Mouse (Mus musculus): ENCODE results near the gene Hip1. TPM values are rescaled to one million over a fixed set of nuclear protein-coding genes. Genes with fewer than 3 reads are reported as not detected.
A peak's percentile ranks its signal among the peaks of the same experiment; 100 is the strongest.
"Not testable (repeated sequence)": the region's sequence is repeated elsewhere in the genome, so short reads cannot be mapped to it uniquely, and the experiment has no call there.

Gene Hip1
- total RNA-seq, 2 experiments from 2014 or later: 48.7 to 51.9 TPM

DNA sequence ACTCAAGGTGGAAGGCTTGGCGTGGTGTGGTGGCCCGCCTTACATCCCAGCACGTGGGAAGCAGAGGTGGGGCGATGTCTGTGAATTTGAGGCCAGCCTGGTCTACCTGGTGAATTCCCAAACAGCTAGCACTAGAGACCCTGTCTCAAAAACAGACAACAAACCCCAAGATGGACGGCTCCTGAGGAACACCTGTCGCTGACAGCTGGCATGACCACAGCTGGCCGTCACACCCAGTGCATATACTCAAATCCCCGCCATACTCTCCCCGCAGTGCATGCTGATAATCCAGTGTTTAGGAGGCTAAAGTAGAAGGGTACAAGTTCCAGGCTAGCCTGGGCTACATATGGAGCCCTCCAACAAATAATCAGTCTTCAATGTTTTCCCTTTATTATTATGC, 88.4 kb downstream of the Hip1 start:
- no peak for DNase-seq (ENCODE audit: extremely low spot score in 1 of 2, low spot score in 2 of 2)
- TF ChIP-seq CTCF (IDR thresholded peaks at IDR 0.05): no peak
- Histone ChIP-seq H3K4me3 (no peak overlapping the region), H3K27ac (no peak overlapping the region)
- intact Hi-C loops (cut with DNase I): no loop called here

DNA sequence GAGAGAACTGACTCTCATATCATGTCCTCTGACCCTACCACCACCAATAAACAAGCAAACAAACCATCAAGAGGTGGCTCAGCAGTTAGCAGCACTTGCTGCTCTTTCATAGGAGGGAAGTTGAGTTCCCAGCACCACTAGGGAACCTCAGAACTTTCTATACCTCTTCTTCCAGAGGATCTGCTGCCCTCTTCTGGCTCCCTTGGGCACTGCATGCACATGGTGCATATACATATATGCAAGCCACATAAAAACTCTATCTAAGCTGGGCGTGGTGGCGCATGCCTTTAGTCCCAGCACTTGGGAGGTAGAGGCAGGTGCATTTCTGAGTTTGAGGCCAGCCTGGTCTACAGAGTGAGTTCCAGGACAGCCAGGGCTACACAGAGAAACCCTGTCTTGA, 90.7 kb downstream of the Hip1 start:
- Histone ChIP-seq H3K4me3 (no peak overlapping the region), H3K27ac (no peak overlapping the region)
- peak; percentile 21 for TF ChIP-seq CTCF (IDR thresholded peaks at IDR 0.05)
- DNase-seq (ENCODE audit: extremely low spot score in 1 of 2, low spot score in 2 of 2): no peak
- intact Hi-C loops (cut with DNase I): no loop called here

DNA sequence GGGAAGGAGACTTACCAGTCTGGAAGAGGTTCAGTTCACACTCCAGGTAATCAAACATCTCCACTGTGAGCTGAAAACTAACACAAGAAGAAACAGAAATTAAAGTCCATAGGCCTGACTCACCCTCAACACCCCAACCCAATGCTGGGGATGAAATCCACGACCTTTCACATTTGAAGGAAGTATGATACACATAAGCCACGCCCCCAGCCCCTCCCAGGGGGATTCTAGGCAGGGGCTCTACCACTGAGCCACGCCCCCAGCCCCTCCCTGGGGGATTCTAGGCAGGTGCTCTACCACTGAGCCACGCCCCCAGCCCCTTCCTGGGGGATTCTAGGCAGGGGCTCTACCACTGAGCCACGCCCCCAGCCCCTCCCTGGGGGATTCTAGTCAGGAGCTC, 93.4 kb downstream of the Hip1 start:
- H3K27ac ChIP-seq: peak overlapping the region; percentile 47; the same call in 1 of the 2 replicates
- intact Hi-C loops (cut with DNase I); DNase-seq (ENCODE audit: extremely low spot score in 1 of 2, low spot score in 2 of 2); H3K4me3 ChIP-seq: not testable (repeated sequence)

DNA sequence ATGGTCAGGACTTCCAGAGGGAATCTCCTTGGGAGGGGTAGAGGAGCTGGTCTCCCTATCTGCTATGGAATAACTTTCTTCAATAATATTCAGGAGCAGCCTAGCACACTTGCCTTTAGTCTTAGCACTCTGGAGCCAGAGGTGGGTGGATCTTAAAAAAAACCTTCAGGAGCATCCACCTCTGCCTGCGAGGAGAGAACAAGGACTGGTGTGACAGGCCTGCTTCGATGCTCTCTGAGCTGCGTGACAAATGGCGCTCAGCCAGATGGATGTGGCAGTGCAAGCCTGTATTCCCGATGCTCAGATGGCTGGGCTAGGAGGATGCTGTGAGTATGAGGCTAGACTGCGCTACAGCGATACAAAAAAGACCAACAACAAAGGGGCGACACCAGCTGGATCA, 93.8 kb downstream of the Hip1 start:
- H3K4me3 ChIP-seq: no peak overlapping the region
- DNase-seq (ENCODE audit: extremely low spot score in 1 of 2, low spot score in 2 of 2): no peak
- intact Hi-C loops (cut with DNase I): no loop called here
- TF ChIP-seq CTCF (IDR thresholded peaks at IDR 0.05): no peak
- H3K27ac ChIP-seq: peak overlapping the region; percentile 47; the same call in 1 of the 2 replicates

DNA sequence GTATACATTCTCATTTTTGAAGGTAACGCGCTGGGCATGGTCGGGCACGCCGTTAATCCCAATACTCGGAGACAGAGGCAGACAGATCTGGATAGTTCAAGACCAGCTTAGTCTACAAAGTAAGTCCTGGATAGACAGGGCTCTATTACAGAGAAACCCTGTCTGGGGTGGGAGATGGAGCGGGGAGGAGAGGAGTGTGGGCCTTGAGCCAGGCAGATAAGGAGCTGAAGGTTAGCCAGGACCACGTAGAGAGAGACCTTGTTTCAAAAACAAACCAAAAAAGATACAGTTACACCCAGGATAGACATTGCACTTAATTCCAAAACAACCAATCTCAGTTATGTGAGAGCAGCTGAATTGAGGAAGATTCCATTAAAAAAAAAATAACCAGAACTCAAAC, 99.2 kb downstream of the Hip1 start:
- intact Hi-C loops (cut with DNase I): no loop called here
- Histone ChIP-seq H3K27ac (no peak overlapping the region), H3K4me3 (no peak overlapping the region)
- no peak for DNase-seq (ENCODE audit: extremely low spot score in 1 of 2, low spot score in 2 of 2)
- no peak for TF ChIP-seq CTCF (IDR thresholded peaks at IDR 0.05)

DNA sequence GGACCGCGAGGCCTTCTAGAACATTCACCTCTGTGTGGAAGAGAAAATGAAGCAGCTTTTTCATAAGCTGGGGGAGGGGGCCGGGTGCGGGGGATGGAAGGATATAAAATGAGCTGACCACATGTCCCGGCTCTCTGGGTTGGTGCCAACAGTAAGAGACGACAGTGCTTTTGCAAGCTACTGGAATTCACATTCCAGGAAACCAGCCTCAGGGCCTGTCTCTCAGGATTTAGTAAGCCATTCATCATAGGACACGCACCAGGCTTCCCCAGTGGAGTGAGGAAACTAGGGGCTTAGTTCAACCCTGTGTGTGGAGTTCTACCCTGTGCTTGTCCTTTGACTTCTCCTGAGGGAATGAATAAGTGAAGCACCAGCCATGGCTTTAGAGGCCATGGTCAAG, 102.5 kb downstream of the Hip1 start:
- Histone ChIP-seq H3K4me3 (no peak overlapping the region), H3K27ac (no peak overlapping the region)
- no peak for TF ChIP-seq CTCF (IDR thresholded peaks at IDR 0.05)
- intact Hi-C loops (cut with DNase I): no loop called here
- DNase-seq (ENCODE audit: extremely low spot score in 1 of 2, low spot score in 2 of 2): no peak

DNA sequence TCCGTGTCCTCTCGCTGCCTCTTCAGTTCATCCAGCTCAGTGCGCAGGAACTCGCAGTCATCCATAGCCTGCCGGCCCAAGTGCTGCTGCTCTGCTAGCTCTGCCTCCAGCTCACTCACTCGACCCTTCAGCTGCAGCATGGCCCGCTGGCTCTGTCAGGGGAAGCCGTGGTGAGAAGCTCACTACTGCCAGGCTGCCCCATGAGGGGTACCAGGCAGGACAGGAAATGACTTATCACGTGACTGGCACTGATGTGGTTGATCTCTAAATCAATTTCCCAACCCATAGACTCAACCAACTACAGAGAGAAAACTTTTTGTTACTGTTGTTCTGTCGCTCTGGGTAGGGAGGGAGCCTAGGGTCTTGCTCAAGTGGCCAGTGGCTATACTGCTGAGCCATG, 109.9 kb downstream of the Hip1 start:
- DNase-seq (ENCODE audit: extremely low spot score in 1 of 2, low spot score in 2 of 2): no peak
- TF ChIP-seq CTCF (IDR thresholded peaks at IDR 0.05): no peak
- no peak overlapping the region for H3K27ac ChIP-seq
- no peak overlapping the region for H3K4me3 ChIP-seq
- intact Hi-C loops (cut with DNase I): no loop called here

DNA sequence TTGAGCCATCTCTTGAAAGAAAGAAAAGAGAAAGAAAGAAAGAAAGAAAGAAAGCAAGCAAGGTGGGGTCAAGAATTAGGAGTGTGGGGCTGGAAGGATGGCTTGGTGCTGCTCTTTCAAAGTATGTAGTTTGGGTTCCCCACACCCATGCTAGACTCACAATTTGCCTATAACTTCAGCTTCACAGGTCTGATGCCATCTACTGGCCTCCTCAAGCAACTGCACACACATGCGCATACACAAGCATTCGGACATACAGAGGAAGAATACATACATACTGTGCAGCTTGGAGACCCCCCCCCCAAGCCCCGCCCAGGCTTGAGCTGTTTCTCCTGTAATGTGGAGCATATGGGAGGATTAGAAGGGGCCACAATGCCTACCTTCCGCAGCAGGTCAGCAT, 111.1 kb downstream of the Hip1 start:
- Histone ChIP-seq H3K27ac (no peak overlapping the region), H3K4me3 (no peak overlapping the region)
- no peak; the same call in none of the 2 replicates for TF ChIP-seq CTCF (IDR thresholded peaks at IDR 0.05)
- DNase-seq (ENCODE audit: extremely low spot score in 1 of 2, low spot score in 2 of 2): no peak
- intact Hi-C loops (cut with DNase I): no loop called here

DNA sequence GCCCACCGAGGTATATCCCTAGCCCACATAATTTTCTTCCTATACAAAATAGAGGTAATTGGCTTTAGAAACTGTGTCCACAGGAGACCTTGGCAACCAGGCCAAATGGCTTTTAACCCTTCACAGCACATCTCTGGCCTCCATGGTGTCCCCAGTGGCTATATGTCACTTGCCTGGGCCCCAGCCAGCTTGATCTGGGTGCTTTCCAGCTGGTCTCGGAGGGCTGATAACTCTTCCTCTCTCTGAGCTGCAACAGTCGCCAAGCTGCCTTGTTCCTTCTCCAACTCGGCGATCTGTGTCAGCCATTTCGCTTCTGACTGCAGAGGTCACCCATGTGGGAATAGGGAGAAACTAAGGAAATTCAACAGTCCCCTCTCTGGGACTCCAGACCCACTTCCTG, 113.8 kb downstream of the Hip1 start:
- intact Hi-C loops (cut with DNase I): no loop called here
- Histone ChIP-seq H3K4me3 (no peak overlapping the region), H3K27ac (no peak overlapping the region)
- DNase-seq (ENCODE audit: extremely low spot score in 1 of 2, low spot score in 2 of 2): no peak
- no peak for TF ChIP-seq CTCF (IDR thresholded peaks at IDR 0.05)

DNA sequence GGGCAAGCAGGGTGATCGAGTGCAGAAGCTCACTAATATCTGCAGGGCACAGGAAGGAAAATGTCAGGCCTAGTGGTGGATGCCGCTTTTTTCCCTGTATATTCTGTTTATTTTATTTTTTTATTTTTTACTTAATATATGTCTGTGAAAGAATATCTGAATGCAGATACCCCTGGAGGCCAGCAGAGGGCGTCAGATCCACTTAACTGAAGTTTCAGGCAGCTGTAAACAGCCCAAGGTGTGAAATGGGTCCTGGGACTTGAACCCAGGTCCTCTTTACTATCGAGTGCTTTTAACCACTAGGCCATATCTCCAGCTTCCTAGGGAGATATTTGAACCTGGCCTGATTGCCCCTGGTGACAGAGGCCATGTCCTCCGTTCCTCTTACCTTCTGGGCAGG, 116.1 kb downstream of the Hip1 start:
- no peak for DNase-seq (ENCODE audit: extremely low spot score in 1 of 2, low spot score in 2 of 2)
- intact Hi-C loops (cut with DNase I): loop anchor here (1.0 to 10.0 kb wide), 2 partner anchors 66 to 1034 kb away; no protein-coding TSS in a partner anchor
- H3K27ac ChIP-seq: no peak overlapping the region
- TF ChIP-seq CTCF (IDR thresholded peaks at IDR 0.05): peak; percentile 65
- H3K4me3 ChIP-seq: no peak overlapping the region

DNA sequence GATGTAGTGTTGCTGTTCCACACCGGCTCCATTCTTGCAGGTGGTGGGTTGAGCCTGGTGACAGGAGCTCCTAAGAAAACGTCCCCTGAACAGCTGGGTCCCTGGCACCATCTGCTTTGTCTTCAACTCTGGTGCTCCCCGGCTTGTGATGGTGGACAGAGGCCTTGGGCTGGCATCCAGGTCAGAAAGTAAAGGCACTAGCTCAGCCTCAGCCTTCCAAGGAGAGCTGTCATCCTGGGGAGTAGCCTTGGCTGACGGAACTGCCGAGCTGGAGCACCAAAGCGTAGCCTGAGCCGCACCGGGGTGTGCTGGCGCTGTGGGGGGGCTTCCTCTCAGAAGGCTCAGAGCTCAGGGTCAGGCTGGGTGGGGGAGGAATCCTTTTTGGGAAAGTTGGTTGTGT, 134.7 kb downstream of the Hip1 start:
- no peak for DNase-seq (ENCODE audit: extremely low spot score in 1 of 2, low spot score in 2 of 2)
- no peak for TF ChIP-seq CTCF (IDR thresholded peaks at IDR 0.05)
- no peak overlapping the region for H3K27ac ChIP-seq
- intact Hi-C loops (cut with DNase I): no loop called here
- no peak overlapping the region for H3K4me3 ChIP-seq

DNA sequence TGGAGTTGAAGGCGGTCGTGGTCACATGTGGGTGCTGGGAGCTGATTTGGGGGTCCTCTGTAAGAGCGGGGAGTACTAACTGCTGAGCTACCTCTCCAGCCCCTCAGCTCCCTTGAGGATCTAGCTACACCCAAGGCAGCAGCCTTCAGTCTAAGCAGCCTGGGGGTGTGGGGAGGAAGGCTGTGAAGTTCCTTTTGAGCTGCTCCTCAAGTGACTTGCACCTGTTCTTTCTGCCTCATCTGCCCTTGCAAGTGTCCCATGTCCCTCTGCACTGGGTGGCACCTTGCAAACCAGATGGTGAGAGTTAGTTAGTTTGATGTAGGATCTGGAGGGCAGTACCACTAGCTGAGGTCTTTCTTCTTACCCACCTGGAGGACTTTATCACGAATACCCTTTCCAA, 136.8 kb downstream of the Hip1 start:
- no peak overlapping the region for H3K4me3 ChIP-seq
- DNase-seq (ENCODE audit: extremely low spot score in 1 of 2, low spot score in 2 of 2): no peak
- TF ChIP-seq CTCF (IDR thresholded peaks at IDR 0.05): no peak
- no peak overlapping the region for H3K27ac ChIP-seq
- intact Hi-C loops (cut with DNase I): no loop called here

DNA sequence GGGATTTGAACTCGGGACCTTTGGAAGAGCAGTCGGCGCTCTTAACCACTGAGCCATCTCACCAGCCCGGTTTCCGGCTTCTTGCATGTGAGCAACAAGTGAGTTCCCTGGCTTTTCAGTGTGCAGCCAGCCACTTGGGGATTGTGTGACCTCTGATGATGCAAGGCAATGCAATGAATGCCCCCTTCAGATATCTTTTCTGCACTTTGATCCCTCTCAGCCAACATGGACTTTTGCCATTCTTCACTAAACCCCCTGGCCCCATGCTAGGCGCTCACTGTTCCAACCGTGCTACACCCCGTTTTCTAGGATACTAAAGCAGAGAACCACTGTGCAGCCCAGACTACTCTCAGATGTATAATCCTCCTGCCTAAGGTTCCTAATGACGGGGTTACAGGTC, 139.5 kb downstream of the Hip1 start:
- no peak for TF ChIP-seq CTCF (IDR thresholded peaks at IDR 0.05)
- no peak overlapping the region for H3K27ac ChIP-seq
- no peak for DNase-seq (ENCODE audit: extremely low spot score in 1 of 2, low spot score in 2 of 2)
- intact Hi-C loops (cut with DNase I): no loop called here
- no peak overlapping the region for H3K4me3 ChIP-seq

DNA sequence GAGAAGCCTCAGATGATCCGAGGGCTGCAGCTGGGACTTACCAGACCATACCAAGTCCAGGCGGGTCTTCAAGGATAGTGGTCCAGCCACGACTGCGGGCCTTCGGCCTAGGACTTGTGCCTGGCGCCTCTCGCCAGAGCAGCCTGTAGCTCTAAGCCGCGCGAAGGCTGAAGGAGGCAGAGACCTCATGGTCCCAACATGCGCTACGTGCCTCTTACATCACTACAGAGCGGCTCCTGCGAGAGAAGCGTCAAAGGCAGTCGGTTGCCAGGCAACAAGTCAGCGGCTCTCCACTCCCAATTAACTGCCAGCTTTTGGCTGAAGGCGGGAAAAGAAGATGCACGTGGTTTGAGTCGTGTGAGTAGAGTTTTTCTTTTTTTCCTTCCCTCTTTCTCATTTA, 140.3 kb downstream of the Hip1 start:
- Histone ChIP-seq H3K4me3 (peak overlapping the region; percentile 33), H3K27ac (no peak overlapping the region)
- peak; percentile 59 to 67 for DNase-seq (ENCODE audit: extremely low spot score in 1 of 2, low spot score in 2 of 2)
- no peak for TF ChIP-seq CTCF (IDR thresholded peaks at IDR 0.05)
- intact Hi-C loops (cut with DNase I): loop anchor here (5.0 kb wide), 1 partner anchor 358 kb away; no protein-coding TSS in a partner anchor
